Mouse (Mus musculus) midbrain, embryonic 15.5 days (tissue): ENCODE data around the gene Atl2. TPM values are rescaled to one million over a fixed set of nuclear protein-coding genes. Genes with fewer than 3 reads are reported as not detected.

Experiments used
- ATAC-seq: fragments of 200-750 bp; cut with Nextera tagmentation; replicated peaks from 2 replicates; pipeline ENCODE4 v1.8.0; 2017; ENCODE audit warnings: moderate TSS enrichment
- H3K27ac ChIP-seq: fragments of 300-500 bp; sonication (generic); 2 replicates; pipeline ENCODE4 v1.5.1; 2015; ENCODE audit warnings: mild to moderate bottlenecking, inconsistent platforms
- H3K27me3 ChIP-seq: fragments of 300-500 bp; sonication (generic); replicated peaks from 2 replicates; pipeline ENCODE4 v1.6.1; 2015; ENCODE audit warnings: inconsistent platforms
- H3K36me3 ChIP-seq: fragments of 300-500 bp; sonication (generic); replicated peaks from 2 replicates; pipeline ENCODE4 v1.6.1; 2015; ENCODE audit warnings: inconsistent platforms
- H3K4me1 ChIP-seq: fragments of 300-500 bp; sonication (generic); 2 replicates; pipeline ENCODE4 v1.6.1; 2015; ENCODE audit warnings: inconsistent platforms
- H3K4me2 ChIP-seq: fragments of 300-500 bp; sonication (generic); 2 replicates; pipeline ENCODE4 v1.6.1; 2015; ENCODE audit warnings: inconsistent platforms, mild to moderate bottlenecking, moderate library complexity
- H3K4me3 ChIP-seq: fragments of 300-500 bp; sonication (generic); 2 replicates; pipeline ENCODE4 v1.5.1; 2015; ENCODE audit warnings: mild to moderate bottlenecking, inconsistent platforms
- H3K9ac ChIP-seq: fragments of 300-500 bp; sonication (generic); 2 replicates; pipeline ENCODE4 v1.6.1; 2015; ENCODE audit warnings: mild to moderate bottlenecking, inconsistent platforms
- H3K9me3 ChIP-seq: fragments of 300-500 bp; sonication (generic); 2 replicates; pipeline ENCODE4 v1.6.1; 2016; ENCODE audit warnings: inconsistent platforms
- WGBS: fragments of 180-500 bp; shearing (Covaris S2); methylation state at CpG from one replicate; pipeline ENCODE4 v1.1.7; 2015; ENCODE audit warnings: mixed read lengths; 5-methylcytosine and 5-hydroxymethylcytosine counted together
- polyA plus RNA-seq: library from polyadenylated mRNA; unstranded; fragments of >200 nt; fragmentation: Nextera tagmentation; extraction: Ambion mirVana; gene quantifications from 2 replicates; pipeline ENCODE4 v1.2.1, GENCODE M21; 2015

Atl2 gene
- polyA plus RNA-seq, 1 experiment from 2014 or later: 35.7 TPM

GRCm38 (mm10) chr17:79809491-79810316, 86.2 kb downstream of the Atl2 start:
- H3K36me3 ChIP-seq: no peaks in the 10 kb centered on the region
- H3K9me3 ChIP-seq: no peaks in the 10 kb centered on the region
- H3K27me3 ChIP-seq: no peaks in the 10 kb centered on the region
- peak; percentile 75 for ATAC-seq
- H3K4me1 ChIP-seq: no peaks in the 10 kb centered on the region
- WGBS: 72% methylated on average over 23 of the region's 23 CpGs
- H3K4me3 ChIP-seq: no peak overlapping the region
- no peak overlapping the region for H3K27ac ChIP-seq
- no peak overlapping the region for H3K4me2 ChIP-seq
- no peak overlapping the region for H3K9ac ChIP-seq

GRCm38 (mm10) chr17:79807237-79807930, 88.5 kb downstream of the Atl2 start:
- Histone ChIP-seq H3K4me1 (no peaks in the 10 kb centered on the region), H3K27ac (no peak overlapping the region), H3K9ac (no peak overlapping the region), H3K36me3 (no peaks in the 10 kb centered on the region), H3K9me3 (no peaks in the 10 kb centered on the region), H3K4me3 (no peak overlapping the region), H3K27me3 (no peaks in the 10 kb centered on the region), H3K4me2 (no peak overlapping the region)
- WGBS: 86% methylated on average over 8 of the region's 8 CpGs
- no peak for ATAC-seq

- no peaks in the 10 kb centered on the region for H3K4me1 ChIP-seq
- WGBS: 75% methylated on average over 2 of the region's 2 CpGs
- ATAC-seq: no peak
Observed at GRCm38 (mm10) chr17:79804747-79805146, 91.2 kb downstream of the Atl2 start.

DNA sequence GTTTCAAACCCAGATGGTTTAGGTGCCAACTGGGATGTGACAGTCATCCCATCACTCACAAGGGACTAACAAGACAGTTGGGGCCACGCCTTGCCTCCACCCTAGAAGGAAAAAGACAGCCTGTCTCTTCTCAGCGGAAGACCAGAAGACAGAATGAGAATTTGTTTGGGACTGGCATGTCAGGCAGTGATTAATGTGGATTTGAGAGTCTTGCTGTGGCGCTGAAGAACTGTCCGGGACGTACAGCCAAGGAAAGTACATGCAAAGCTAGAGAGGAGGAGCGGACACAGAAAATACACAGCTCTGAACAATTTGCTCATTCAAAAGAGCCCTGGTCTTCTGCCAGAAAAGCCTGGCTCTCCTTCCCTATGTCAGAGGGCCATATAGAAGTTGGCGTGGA, 93.9 kb downstream of the Atl2 start:
- H3K4me1 ChIP-seq: no peaks in the 10 kb centered on the region
- H3K27ac ChIP-seq: no peak overlapping the region
- no peak overlapping the region for H3K9ac ChIP-seq
- no peaks in the 10 kb centered on the region for H3K9me3 ChIP-seq
- no peak overlapping the region for H3K4me3 ChIP-seq
- 80% methylated on average over 7 of the region's 7 CpGs for WGBS
- H3K4me2 ChIP-seq: no peak overlapping the region
- no peaks in the 10 kb centered on the region for H3K36me3 ChIP-seq
- ATAC-seq: no peak
- no peaks in the 10 kb centered on the region for H3K27me3 ChIP-seq

More at GRCm38 (mm10) chr17:79804747-79805146, 91.2 kb downstream of the Atl2 start:
- Histone ChIP-seq H3K9ac (no peak overlapping the region), H3K4me3 (no peak overlapping the region), H3K27me3 (no peaks in the 10 kb centered on the region), H3K4me2 (no peak overlapping the region), H3K36me3 (no peaks in the 10 kb centered on the region), H3K27ac (no peak overlapping the region), H3K9me3 (no peaks in the 10 kb centered on the region)

GRCm38 (mm10) chr17:79798831-79799230, 97.1 kb downstream of the Atl2 start:
- Histone ChIP-seq H3K9ac (no peak overlapping the region), H3K9me3 (no peaks in the 10 kb centered on the region), H3K27me3 (no peaks in the 10 kb centered on the region), H3K4me3 (no peak overlapping the region), H3K4me1 (no peaks in the 10 kb centered on the region), H3K4me2 (no peak overlapping the region), H3K36me3 (no peaks in the 10 kb centered on the region), H3K27ac (no peak overlapping the region)
- 94% methylated on average over 10 of the region's 10 CpGs for WGBS
- ATAC-seq: no peak

Other genes with a start within 250 kb of the Atl2 start
- 7.0 and 7.4 TPM in 2 replicates for gene Cyp1b1, start 181.1 kb downstream of the Atl2 start, polyA plus RNA-seq
- 63.7 and 65.5 TPM in 2 replicates for gene Hnrnpll, start 166.2 kb upstream of the Atl2 start, polyA plus RNA-seq
- gene Galm, start 231.3 kb upstream of the Atl2 start, polyA plus RNA-seq: 1.5 and 2.0 TPM in 2 replicates